Mouse (Mus musculus) ES-E14 (cell line): ENCODE results near the gene Klk1b1.

Experiments used
- CHD2 ChIP-seq: IDR thresholded peaks from 2 replicates; pipeline ENCODE4 v1.6.1; 2014; ENCODE audit warnings: mild to moderate bottlenecking, low read depth, low read length, inconsistent platforms
- HCFC1 ChIP-seq: IDR thresholded peaks from 2 replicates; pipeline ENCODE4 v1.6.1; 2012; ENCODE audit warnings: low read length, inconsistent platforms, borderline replicate concordance; ENCODE audit not compliant: insufficient read depth
- ZC3H11A ChIP-seq: IDR thresholded peaks from 2 replicates; pipeline ENCODE4 v1.6.1; 2012; ENCODE audit warnings: low read depth, mild to moderate bottlenecking, inconsistent platforms, low read length, borderline replicate concordance
- ZNF384 ChIP-seq: IDR thresholded peaks from 2 replicates; pipeline ENCODE4 v1.6.1; 2012; ENCODE audit warnings: low read depth, low read length, inconsistent platforms

GRCm38 (mm10) chr7:43918426-43918825, 48.1 kb upstream of the Klk1b1 start:
- TF ChIP-seq CHD2, result no peak
- no peak for TF ChIP-seq HCFC1
- TF ChIP-seq ZNF384, result no peak
- no peak for TF ChIP-seq ZC3H11A
